Mouse (Mus musculus) cortical plate, adult 2 months (tissue): Measurements from ENCODE around the gene Gstp1.
A peak's percentile ranks its signal among the peaks of the same experiment; 100 is the strongest.

Experiments used
- CTCF ChIP-seq: fragments of 200-500 bp; IDR thresholded peaks from 2 replicates; pipeline ENCODE4 v1.5.1; 2011; ENCODE audit warnings: mild to moderate bottlenecking, control low read depth, low read length; ENCODE audit not compliant: insufficient read depth; ENCODE audit errors: extremely low read depth
- POLR2A ChIP-seq: fragments of 200-500 bp; IDR thresholded peaks from 2 replicates; pipeline ENCODE4 v1.6.1; 2011; ENCODE audit warnings: mild to moderate bottlenecking, low read length, control low read depth; ENCODE audit not compliant: insufficient read depth; ENCODE audit errors: extremely low read depth

- TF ChIP-seq CTCF, result peak; percentile 75
- peak; percentile 75; the same call in 1 of the 2 replicates for TF ChIP-seq POLR2A
These were observed 37.5 kb downstream of the Gstp1 start, which contains the start of the genes Nudt8 and Gm49405 for GRCm38 (mm10) chr19:4000119-4000900.
